Mouse (Mus musculus): Measurements from ENCODE around the gene Lcn12. TPM values are rescaled to one million over a fixed set of nuclear protein-coding genes. Genes with fewer than 3 reads are reported as not detected.

Lcn12 gene
- total and polyA plus RNA-seq, 2 experiments from 2014 or later, result not detected

- 31% methylated on average over 1 of the region's 1 CpGs for WGBS
- no peak for DNase-seq (ENCODE audit: low spot score)
- no peaks in the 10 kb centered on the region for H3K27me3 ChIP-seq (ENCODE audit: insufficient read depth, low read length)
- TF ChIP-seq CTCF (IDR thresholded peaks at IDR 0.05), result no peak
- H3K4me3 ChIP-seq (ENCODE audit: low read depth, low read length), result no peak overlapping the region
- no peaks in the 10 kb centered on the region for H3K4me1 ChIP-seq (ENCODE audit: insufficient read depth, low read length)
- no peaks in the 10 kb centered on the region for H3K9me3 ChIP-seq (ENCODE audit: low read length)
- peaks cover 18% of the 10 kb centered on the region for H3K36me3 ChIP-seq (ENCODE audit: insufficient read depth, low read length)
- H3K9ac ChIP-seq (replicated peaks; ENCODE audit: low read length, poor library complexity, severe bottlenecking), result no peak overlapping the region
- no peak overlapping the region for H3K4me2 ChIP-seq (ENCODE audit: low read depth, low read length, poor library complexity, severe bottlenecking)
- no peak overlapping the region for H3K27ac ChIP-seq (ENCODE audit: low read depth, low read length)
- no peak for ATAC-seq (ENCODE audit: low FRiP score)
Measured at GRCm38 (mm10) chr2:25452951-25453350, 40.8 kb downstream of the Lcn12 start.

DNA sequence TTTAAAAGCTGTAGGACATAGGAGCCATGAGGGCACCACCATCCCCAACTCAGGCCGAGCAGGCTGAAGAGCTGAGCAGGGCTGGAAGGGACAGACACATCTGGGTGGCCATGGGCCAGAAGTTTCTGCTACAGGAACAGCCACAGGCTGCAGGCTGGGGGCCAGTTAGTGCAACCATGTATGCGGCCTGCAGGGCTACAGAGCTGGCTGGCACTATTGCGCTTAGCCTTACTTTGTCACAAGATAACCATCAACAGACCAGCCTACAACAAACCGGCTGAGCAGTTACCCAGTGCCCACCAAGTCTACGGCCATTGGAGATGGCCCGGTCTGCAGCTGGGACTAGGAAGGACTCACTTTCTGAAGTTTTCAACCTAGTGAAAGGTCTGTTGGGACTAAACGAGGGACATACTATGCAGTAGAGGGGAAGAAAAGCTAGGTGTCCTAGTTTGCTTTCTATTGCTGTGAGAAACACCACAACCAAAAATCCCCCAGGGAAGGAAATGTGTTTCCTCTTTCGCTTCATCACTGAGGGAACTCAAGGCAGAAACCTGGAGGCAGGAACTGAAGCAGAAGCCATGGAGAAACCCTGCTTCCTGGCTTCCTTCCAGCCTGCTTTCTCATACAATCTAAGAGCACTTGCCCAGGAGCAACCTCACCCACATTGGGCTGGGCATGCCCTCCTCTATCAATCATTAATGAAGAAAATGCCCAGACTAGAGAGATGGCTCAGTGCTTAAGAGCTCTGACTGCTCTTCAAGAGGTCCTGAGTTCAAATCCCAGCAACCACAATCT is 42.7 kb downstream of the Lcn12 start:
- no peaks in the 10 kb centered on the region for H3K9me3 ChIP-seq (ENCODE audit: low read length)
- no peak for TF ChIP-seq CTCF (IDR thresholded peaks at IDR 0.05)

GRCm38 (mm10) chr2:25442682-25443081 is 51.0 kb downstream of the Lcn12 start:
- Histone ChIP-seq H3K27ac (ENCODE audit: low read depth, low read length) (no peak overlapping the region), H3K4me3 (ENCODE audit: low read depth, low read length) (no peak overlapping the region), H3K4me2 (ENCODE audit: low read depth, low read length, poor library complexity, severe bottlenecking) (no peak overlapping the region), H3K9me3 (ENCODE audit: low read length) (no peaks in the 10 kb centered on the region), H3K36me3 (ENCODE audit: insufficient read depth, low read length) (peaks cover 97% of the 10 kb centered on the region), H3K27me3 (ENCODE audit: insufficient read depth, low read length) (no peaks in the 10 kb centered on the region), H3K9ac (replicated peaks; ENCODE audit: low read length, poor library complexity, severe bottlenecking) (no peak overlapping the region), H3K4me1 (ENCODE audit: insufficient read depth, low read length) (no peaks in the 10 kb centered on the region)
- no peak for DNase-seq (ENCODE audit: low spot score)
- 88% methylated on average over 14 of the region's 14 CpGs for WGBS
- no peak for TF ChIP-seq CTCF (IDR thresholded peaks at IDR 0.05)
- no peak for ATAC-seq (ENCODE audit: low FRiP score)

More for the DNA sequence above, 42.7 kb downstream of the Lcn12 start:
- 87% methylated on average over 8 of the region's 8 CpGs for WGBS
- Histone ChIP-seq H3K4me3 (ENCODE audit: low read depth, low read length) (no peak overlapping the region), H3K36me3 (ENCODE audit: insufficient read depth, low read length) (peaks cover 32% of the 10 kb centered on the region), H3K4me1 (ENCODE audit: insufficient read depth, low read length) (no peaks in the 10 kb centered on the region), H3K27me3 (ENCODE audit: insufficient read depth, low read length) (no peaks in the 10 kb centered on the region), H3K27ac (ENCODE audit: low read depth, low read length) (no peak overlapping the region), H3K4me2 (ENCODE audit: low read depth, low read length, poor library complexity, severe bottlenecking) (no peak overlapping the region), H3K9ac (replicated peaks; ENCODE audit: low read length, poor library complexity, severe bottlenecking) (no peak overlapping the region)
- no peak for ATAC-seq (ENCODE audit: low FRiP score)
- DNase-seq (ENCODE audit: low spot score), result no peak

GRCm38 (mm10) chr2:25441067-25441466 is 52.6 kb downstream of the Lcn12 start:
- Histone ChIP-seq H3K27ac (ENCODE audit: low read depth, low read length) (no peak overlapping the region), H3K27me3 (ENCODE audit: insufficient read depth, low read length) (no peaks in the 10 kb centered on the region), H3K4me3 (ENCODE audit: low read depth, low read length) (no peak overlapping the region), H3K9me3 (ENCODE audit: low read length) (no peaks in the 10 kb centered on the region), H3K4me2 (ENCODE audit: low read depth, low read length, poor library complexity, severe bottlenecking) (no peak overlapping the region), H3K4me1 (ENCODE audit: insufficient read depth, low read length) (no peaks in the 10 kb centered on the region), H3K36me3 (ENCODE audit: insufficient read depth, low read length) (peaks cover 98% of the 10 kb centered on the region), H3K9ac (replicated peaks; ENCODE audit: low read length, poor library complexity, severe bottlenecking) (no peak overlapping the region)
- DNase-seq (ENCODE audit: low spot score), result no peak
- TF ChIP-seq CTCF (IDR thresholded peaks at IDR 0.05), result no peak
- WGBS, result 89% methylated on average over 20 of the region's 20 CpGs
- no peak for ATAC-seq (ENCODE audit: low FRiP score)

Small RNA genes lying within 50 kb of the gene (microRNA-seq; reads per million reads assigned to microRNA genes)
- 2.3 reads per million for gene Mir3087 (ENCODE audit: borderline number of aligned reads)

Other genes with a start within 250 kb of the Lcn12 start
Only the 30 nearest of the 37 such genes appear.
- not detected in 2 replicates for gene Tmem210, start 205.8 kb downstream of the Lcn12 start, total RNA-seq (2014; rRNA removed)
- not detected in 2 replicates for gene Tmem210, start 205.8 kb downstream of the Lcn12 start, polyA plus RNA-seq (2015; fragmentation: Nextera tagmentation; extraction: Ambion mirVana)
- not detected in 2 replicates for gene Lrrc26, start 204.0 kb downstream of the Lcn12 start, total RNA-seq (2014; rRNA removed)
- 0.23 and 0.26 TPM in 2 replicates for gene Lrrc26, start 204.0 kb downstream of the Lcn12 start, polyA plus RNA-seq (2015; fragmentation: Nextera tagmentation; extraction: Ambion mirVana)
- gene Grin1, start 174.7 kb downstream of the Lcn12 start, total RNA-seq (2014; rRNA removed), result 120 and 146 TPM in 2 replicates
- 71.5 and 72.3 TPM in 2 replicates for gene Grin1, start 174.7 kb downstream of the Lcn12 start, polyA plus RNA-seq (2015; fragmentation: Nextera tagmentation; extraction: Ambion mirVana)
- gene Man1b1, start 161.6 kb downstream of the Lcn12 start, total RNA-seq (2014; rRNA removed), result 58.9 and 60.0 TPM in 2 replicates
- gene Man1b1, start 161.6 kb downstream of the Lcn12 start, polyA plus RNA-seq (2015; fragmentation: Nextera tagmentation; extraction: Ambion mirVana), result 42.2 and 53.1 TPM in 2 replicates
- gene Dpp7, start 137.6 kb downstream of the Lcn12 start, total RNA-seq (2014; rRNA removed), result 14.9 and 20.3 TPM in 2 replicates
- 22.7 and 26.2 TPM in 2 replicates for gene Dpp7, start 137.6 kb downstream of the Lcn12 start, polyA plus RNA-seq (2015; fragmentation: Nextera tagmentation; extraction: Ambion mirVana)
- gene Uap1l1, start 128.2 kb downstream of the Lcn12 start, total RNA-seq (2014; rRNA removed), result 7.9 and 9.9 TPM in 2 replicates
- gene Uap1l1, start 128.2 kb downstream of the Lcn12 start, polyA plus RNA-seq (2015; fragmentation: Nextera tagmentation; extraction: Ambion mirVana), result 11.7 and 14.1 TPM in 2 replicates
- 18.9 and 21.6 TPM in 2 replicates for gene Sapcd2, start 121.6 kb downstream of the Lcn12 start, total RNA-seq (2014; rRNA removed)
- 12.7 and 13.4 TPM in 2 replicates for gene Sapcd2, start 121.6 kb downstream of the Lcn12 start, polyA plus RNA-seq (2015; fragmentation: Nextera tagmentation; extraction: Ambion mirVana)
- 4.2 and 4.4 TPM in 2 replicates for gene Entpd2, start 98.0 kb downstream of the Lcn12 start, total RNA-seq (2014; rRNA removed)
- gene Entpd2, start 98.0 kb downstream of the Lcn12 start, polyA plus RNA-seq (2015; fragmentation: Nextera tagmentation; extraction: Ambion mirVana), result 10.4 and 10.6 TPM in 2 replicates
- gene Npdc1, start 94.6 kb downstream of the Lcn12 start, total RNA-seq (2014; rRNA removed), result 199 and 234 TPM in 2 replicates
- 470 and 481 TPM in 2 replicates for gene Npdc1, start 94.6 kb downstream of the Lcn12 start, polyA plus RNA-seq (2015; fragmentation: Nextera tagmentation; extraction: Ambion mirVana)
- gene Fut7, start 70.6 kb downstream of the Lcn12 start, total RNA-seq (2014; rRNA removed), result 0.42 and 1.6 TPM in 2 replicates
- gene Fut7, start 70.6 kb downstream of the Lcn12 start, polyA plus RNA-seq (2015; fragmentation: Nextera tagmentation; extraction: Ambion mirVana), result 0.22 and 0.23 TPM in 2 replicates
- 79.8 and 84.3 TPM in 2 replicates for gene Abca2, start 65.2 kb downstream of the Lcn12 start, total RNA-seq (2014; rRNA removed)
- 13.5 and 14.5 TPM in 2 replicates for gene Abca2, start 65.2 kb downstream of the Lcn12 start, polyA plus RNA-seq (2015; fragmentation: Nextera tagmentation; extraction: Ambion mirVana)
- 0.61 and 0.66 TPM in 2 replicates for gene Clic3, start 37.1 kb downstream of the Lcn12 start, total RNA-seq (2014; rRNA removed)
- 2.0 and 2.4 TPM in 2 replicates for gene Clic3, start 37.1 kb downstream of the Lcn12 start, polyA plus RNA-seq (2015; fragmentation: Nextera tagmentation; extraction: Ambion mirVana)
- 163 and 195 TPM in 2 replicates for gene Paxx, start 32.8 kb downstream of the Lcn12 start, total RNA-seq (2014; rRNA removed)
- gene Paxx, start 32.8 kb downstream of the Lcn12 start, polyA plus RNA-seq (2015; fragmentation: Nextera tagmentation; extraction: Ambion mirVana), result 151 and 165 TPM in 2 replicates
- gene Ptgds, start 23.9 kb downstream of the Lcn12 start, total RNA-seq (2014; rRNA removed), result 2,128 and 2,726 TPM in 2 replicates
- 2,827 and 3,075 TPM in 2 replicates for gene Ptgds, start 23.9 kb downstream of the Lcn12 start, polyA plus RNA-seq (2015; fragmentation: Nextera tagmentation; extraction: Ambion mirVana)
- 131 and 148 TPM in 2 replicates for gene Fbxw5, start 6.8 kb upstream of the Lcn12 start, total RNA-seq (2014; rRNA removed)
- gene Fbxw5, start 6.8 kb upstream of the Lcn12 start, polyA plus RNA-seq (2015; fragmentation: Nextera tagmentation; extraction: Ambion mirVana), result 106 and 113 TPM in 2 replicates
- gene C8g, start 7.8 kb upstream of the Lcn12 start, total RNA-seq (2014; rRNA removed), result 2.7 and 4.4 TPM in 2 replicates
- gene C8g, start 7.8 kb upstream of the Lcn12 start, polyA plus RNA-seq (2015; fragmentation: Nextera tagmentation; extraction: Ambion mirVana), result 6.8 TPM in 2 replicates
- 5.5 and 7.6 TPM in 2 replicates for gene Traf2, start 53.0 kb upstream of the Lcn12 start, total RNA-seq (2014; rRNA removed)
- 7.0 and 9.3 TPM in 2 replicates for gene Traf2, start 53.0 kb upstream of the Lcn12 start, polyA plus RNA-seq (2015; fragmentation: Nextera tagmentation; extraction: Ambion mirVana)
- 187 and 196 TPM in 2 replicates for gene Edf1, start 63.9 kb upstream of the Lcn12 start, total RNA-seq (2014; rRNA removed)
- 389 and 392 TPM in 2 replicates for gene Edf1, start 63.9 kb upstream of the Lcn12 start, polyA plus RNA-seq (2015; fragmentation: Nextera tagmentation; extraction: Ambion mirVana)
- gene Mamdc4, start 80.9 kb upstream of the Lcn12 start, total RNA-seq (2014; rRNA removed), result 1.7 and 1.9 TPM in 2 replicates
- gene Mamdc4, start 80.9 kb upstream of the Lcn12 start, polyA plus RNA-seq (2015; fragmentation: Nextera tagmentation; extraction: Ambion mirVana), result 0.32 TPM in 2 replicates
- 37.9 and 39.8 TPM in 2 replicates for gene Phpt1, start 81.3 kb upstream of the Lcn12 start, total RNA-seq (2014; rRNA removed)
- 192 and 209 TPM in 2 replicates for gene Phpt1, start 81.3 kb upstream of the Lcn12 start, polyA plus RNA-seq (2015; fragmentation: Nextera tagmentation; extraction: Ambion mirVana)
- 23.1 and 30.9 TPM in 2 replicates for gene Ajm1, start 87.8 kb upstream of the Lcn12 start, total RNA-seq (2014; rRNA removed)
- gene Ajm1, start 87.8 kb upstream of the Lcn12 start, polyA plus RNA-seq (2015; fragmentation: Nextera tagmentation; extraction: Ambion mirVana), result 19.2 and 22.1 TPM in 2 replicates
- 66.8 and 98.0 TPM in 2 replicates for gene Rabl6, start 114.6 kb upstream of the Lcn12 start, total RNA-seq (2014; rRNA removed)
- 56.7 and 61.2 TPM in 2 replicates for gene Rabl6, start 114.6 kb upstream of the Lcn12 start, polyA plus RNA-seq (2015; fragmentation: Nextera tagmentation; extraction: Ambion mirVana)
- not detected in 2 replicates for gene Ccdc183, start 123.8 kb upstream of the Lcn12 start, total RNA-seq (2014; rRNA removed)
- gene Ccdc183, start 123.8 kb upstream of the Lcn12 start, polyA plus RNA-seq (2015; fragmentation: Nextera tagmentation; extraction: Ambion mirVana), result 0.26 and 0.36 TPM in 2 replicates
- 45.7 and 54.6 TPM in 2 replicates for gene Tmem141, start 128.1 kb upstream of the Lcn12 start, total RNA-seq (2014; rRNA removed)
- gene Tmem141, start 128.1 kb upstream of the Lcn12 start, polyA plus RNA-seq (2015; fragmentation: Nextera tagmentation; extraction: Ambion mirVana), result 58.3 and 67.9 TPM in 2 replicates
- 5.7 and 7.2 TPM in 2 replicates for gene Fcna, start 134.1 kb upstream of the Lcn12 start, total RNA-seq (2014; rRNA removed)
- 5.1 and 5.3 TPM in 2 replicates for gene Fcna, start 134.1 kb upstream of the Lcn12 start, polyA plus RNA-seq (2015; fragmentation: Nextera tagmentation; extraction: Ambion mirVana)
- not detected in 2 replicates for gene Lcn8, start 159.2 kb upstream of the Lcn12 start, total RNA-seq (2014; rRNA removed)
- not detected in 2 replicates for gene Lcn8, start 159.2 kb upstream of the Lcn12 start, polyA plus RNA-seq (2015; fragmentation: Nextera tagmentation; extraction: Ambion mirVana)
- gene Lcn5, start 164.0 kb upstream of the Lcn12 start, total RNA-seq (2014; rRNA removed), result not detected in 2 replicates
- gene Lcn5, start 164.0 kb upstream of the Lcn12 start, polyA plus RNA-seq (2015; fragmentation: Nextera tagmentation; extraction: Ambion mirVana), result not detected in 2 replicates
- not detected in 2 replicates for gene Lcn6, start 182.9 kb upstream of the Lcn12 start, total RNA-seq (2014; rRNA removed)
- not detected in 2 replicates for gene Lcn6, start 182.9 kb upstream of the Lcn12 start, polyA plus RNA-seq (2015; fragmentation: Nextera tagmentation; extraction: Ambion mirVana)
- gene Lcn10, start 188.8 kb upstream of the Lcn12 start, total RNA-seq (2014; rRNA removed), result not detected in 2 replicates
- not detected in 2 replicates for gene Lcn10, start 188.8 kb upstream of the Lcn12 start, polyA plus RNA-seq (2015; fragmentation: Nextera tagmentation; extraction: Ambion mirVana)
- not detected in 2 replicates for gene Obp2a, start 206.1 kb upstream of the Lcn12 start, total RNA-seq (2014; rRNA removed)
- gene Obp2a, start 206.1 kb upstream of the Lcn12 start, polyA plus RNA-seq (2015; fragmentation: Nextera tagmentation; extraction: Ambion mirVana), result not detected in 2 replicates

Data from midbrain, postnatal 0 days (tissue).